Mouse (Mus musculus) cerebellum, adult 9-11 months (tissue): ENCODE results near the gene Olr1.

Experiments
- DNase-seq: peaks from one replicate; pipeline ENCODE4 v3.0.0; 2022

Gene Olr1

GRCm38 (mm10) chr6:129507024-129507423 lies at the start of gene Olr1:
TSS of gene Olr1 (minus strand) at chr6:129507165.
- DNase-seq: no peak

- no peak for DNase-seq
These were observed 41.0 kb upstream of the Olr1 start for GRCm38 (mm10) chr6:129548009-129548408.

- DNase-seq: no peak
These were observed 40.3 kb upstream of the Olr1 start for GRCm38 (mm10) chr6:129547277-129547676.

GRCm38 (mm10) chr6:129543709-129544606 lies 37.0 kb upstream of the Olr1 start:
- peak; percentile 57 for DNase-seq

GRCm38 (mm10) chr6:129542540-129542939 lies 35.6 kb upstream of the Olr1 start:
- no peak for DNase-seq

GRCm38 (mm10) chr6:129541931-129542330 lies 35.0 kb upstream of the Olr1 start:
- no peak for DNase-seq

GRCm38 (mm10) chr6:129538555-129538954 lies 31.6 kb upstream of the Olr1 start:
- DNase-seq: no peak

- DNase-seq: no peak
These were observed 28.8 kb upstream of the Olr1 start for GRCm38 (mm10) chr6:129535723-129536122.

- peak; percentile 28 for DNase-seq
These were observed 27.7 kb upstream of the Olr1 start for GRCm38 (mm10) chr6:129534627-129535190.

GRCm38 (mm10) chr6:129534057-129534456 lies 27.1 kb upstream of the Olr1 start:
- peak; percentile 53 for DNase-seq

- DNase-seq: peak; percentile 85
These were observed 26.2 kb upstream of the Olr1 start, which contains the start of gene Gabarapl1 for GRCm38 (mm10) chr6:129532942-129533860. TSS of gene Gabarapl1 (plus strand) at chr6:129533160.

GRCm38 (mm10) chr6:129532556-129532941 lies 25.6 kb upstream of the Olr1 start:
- DNase-seq: peak; percentile 73

GRCm38 (mm10) chr6:129530261-129530660 lies 23.3 kb upstream of the Olr1 start:
- no peak for DNase-seq

GRCm38 (mm10) chr6:129529605-129530004 lies 22.6 kb upstream of the Olr1 start:
- DNase-seq: no peak

- DNase-seq: no peak
These were observed 20.5 kb upstream of the Olr1 start for GRCm38 (mm10) chr6:129527416-129527815.

GRCm38 (mm10) chr6:129526069-129526468 lies 19.1 kb upstream of the Olr1 start:
- DNase-seq: no peak

- no peak for DNase-seq
These were observed 10.9 kb upstream of the Olr1 start for GRCm38 (mm10) chr6:129517752-129518408.

- no peak for DNase-seq
These were observed 9.4 kb upstream of the Olr1 start for GRCm38 (mm10) chr6:129516388-129516787.

GRCm38 (mm10) chr6:129515068-129515467 lies 8.1 kb upstream of the Olr1 start:
- no peak for DNase-seq

GRCm38 (mm10) chr6:129514376-129514775 lies 7.4 kb upstream of the Olr1 start:
- DNase-seq: no peak

GRCm38 (mm10) chr6:129513409-129513808 lies 6.4 kb upstream of the Olr1 start:
- no peak for DNase-seq

- DNase-seq: no peak
These were observed 5.9 kb upstream of the Olr1 start for GRCm38 (mm10) chr6:129512868-129513267.

GRCm38 (mm10) chr6:129512367-129512766 lies 5.4 kb upstream of the Olr1 start, which contains the start of gene Tmem52b:
TSS of gene Tmem52b (plus strand) at chr6:129512555.
- DNase-seq: no peak
